Mouse (Mus musculus): ENCODE data around the gene Atg4d. TPM values are rescaled to one million over a fixed set of nuclear protein-coding genes. Genes with fewer than 3 reads are reported as not detected.
A peak's percentile ranks its signal among the peaks of the same experiment; 100 is the strongest.

Gene Atg4d
- total RNA-seq, 1 experiment = 23.8 TPM

GRCm38 (mm10) chr9:21299014-21299413, 33.9 kb downstream of the Atg4d start:
- TF ChIP-seq ZNF384 (IDR thresholded peaks at IDR 0.05; ENCODE audit: low read depth, low read length) (no peak), CHD2 (IDR thresholded peaks at IDR 0.05; ENCODE audit: low read depth, low read length) (no peak), MAFK (IDR thresholded peaks at IDR 0.05; ENCODE audit: insufficient read depth, low read depth, low read length) (no peak), HCFC1 (IDR thresholded peaks at IDR 0.05; ENCODE audit: borderline replicate concordance, insufficient read depth, low read length) (no peak), ZC3H11A (IDR thresholded peaks at IDR 0.05; ENCODE audit: borderline replicate concordance, low read depth, low read length) (no peak)
- in situ Hi-C loops (cut with MboI; ENCODE audit: low sequenced_read_pairs in 2 of 2, unreplicated experiment in 2 of 2) = no loop called here
- no peaks in the 10 kb centered on the region; a peak in 1 of 4 replicates for H3K4me1 ChIP-seq (ENCODE audit: control insufficient read depth in 2 of 2, insufficient read depth in 2 of 2, low read length in 2 of 2, poor library complexity in 1 of 2)
- DNase-seq (ENCODE audit: low read depth, low spot score) = no peak
- H3K9me3 ChIP-seq (ENCODE audit: control insufficient read depth, insufficient read depth, low read depth, low read length) = no peaks in the 10 kb centered on the region
- H3K36me3 ChIP-seq (ENCODE audit: control insufficient read depth, insufficient read depth, low read length, poor library complexity, severe bottlenecking) = peaks cover 5% of the 10 kb centered on the region; the same call in 1 of the 2 replicates
- H3K4me3 ChIP-seq (ENCODE audit: insufficient read depth in 1 of 2, low read depth in 1 of 2, low read length in 2 of 2, poor library complexity in 1 of 2, severe bottlenecking in 1 of 2) = no peak overlapping the region
- no peak overlapping the region for H3K9ac ChIP-seq (ENCODE audit: insufficient read depth, low read depth, low read length, poor library complexity, severe bottlenecking)
- H3K27ac ChIP-seq (ENCODE audit: insufficient read depth, low read depth, low read length, poor library complexity, severe bottlenecking) = no peak overlapping the region

GRCm38 (mm10) chr9:21305065-21305464, 40.0 kb downstream of the Atg4d start:
- Histone ChIP-seq H3K4me3 (ENCODE audit: insufficient read depth in 1 of 2, low read depth in 1 of 2, low read length in 2 of 2, poor library complexity in 1 of 2, severe bottlenecking in 1 of 2) (no peak overlapping the region), H3K36me3 (ENCODE audit: control insufficient read depth, insufficient read depth, low read length, poor library complexity, severe bottlenecking) (peaks cover 5% of the 10 kb centered on the region; the same call in 1 of the 2 replicates), H3K27ac (ENCODE audit: insufficient read depth, low read depth, low read length, poor library complexity, severe bottlenecking) (no peak overlapping the region; the same call in 1 of the 2 replicates), H3K9me3 (ENCODE audit: control insufficient read depth, insufficient read depth, low read depth, low read length) (no peaks in the 10 kb centered on the region), H3K4me1 (ENCODE audit: control insufficient read depth in 2 of 2, insufficient read depth in 2 of 2, low read length in 2 of 2, poor library complexity in 1 of 2) (peaks cover 0 to 3% of the 10 kb centered on the region in 2 experiments; a peak in 1 of 4 replicates), H3K9ac (ENCODE audit: insufficient read depth, low read depth, low read length, poor library complexity, severe bottlenecking) (no peak overlapping the region)
- in situ Hi-C loops (cut with MboI; ENCODE audit: low sequenced_read_pairs in 2 of 2, unreplicated experiment in 2 of 2) = no loop called here
- no peak for TF ChIP-seq ZNF384 (IDR thresholded peaks at IDR 0.05; ENCODE audit: low read depth, low read length)
- TF ChIP-seq ZC3H11A (IDR thresholded peaks at IDR 0.05; ENCODE audit: borderline replicate concordance, low read depth, low read length) = no peak
- TF ChIP-seq MAFK (IDR thresholded peaks at IDR 0.05; ENCODE audit: insufficient read depth, low read depth, low read length) = no peak
- TF ChIP-seq HCFC1 (IDR thresholded peaks at IDR 0.05; ENCODE audit: borderline replicate concordance, insufficient read depth, low read length) = no peak
- TF ChIP-seq CHD2 (IDR thresholded peaks at IDR 0.05; ENCODE audit: low read depth, low read length) = no peak
- DNase-seq (ENCODE audit: low read depth, low spot score) = no peak

GRCm38 (mm10) chr9:21309150-21309741, 44.2 kb downstream of the Atg4d start:
- Histone ChIP-seq H3K27ac (ENCODE audit: insufficient read depth, low read depth, low read length, poor library complexity, severe bottlenecking) (no peak overlapping the region), H3K4me1 (ENCODE audit: control insufficient read depth in 2 of 2, insufficient read depth in 2 of 2, low read length in 2 of 2, poor library complexity in 1 of 2) (peaks cover 0 to 12% of the 10 kb centered on the region in 2 experiments; a peak in 1 of 4 replicates), H3K36me3 (ENCODE audit: control insufficient read depth, insufficient read depth, low read length, poor library complexity, severe bottlenecking) (peaks cover 5% of the 10 kb centered on the region; the same call in 1 of the 2 replicates), H3K4me3 (ENCODE audit: insufficient read depth in 1 of 2, low read depth in 1 of 2, low read length in 2 of 2, poor library complexity in 1 of 2, severe bottlenecking in 1 of 2) (peak overlapping the region; percentile 45 to 56), H3K9ac (ENCODE audit: insufficient read depth, low read depth, low read length, poor library complexity, severe bottlenecking) (peak overlapping the region; percentile 27; the same call in 1 of the 2 replicates), H3K9me3 (ENCODE audit: control insufficient read depth, insufficient read depth, low read depth, low read length) (no peaks in the 10 kb centered on the region)
- in situ Hi-C loops (cut with MboI; ENCODE audit: low sequenced_read_pairs in 2 of 2, unreplicated experiment in 2 of 2) = no loop called here
- no peak for TF ChIP-seq MAFK (IDR thresholded peaks at IDR 0.05; ENCODE audit: insufficient read depth, low read depth, low read length)
- peak; percentile 94 for TF ChIP-seq CHD2 (IDR thresholded peaks at IDR 0.05; ENCODE audit: low read depth, low read length)
- DNase-seq (ENCODE audit: low read depth, low spot score) = peak; percentile 93

- H3K4me1 ChIP-seq (ENCODE audit: control insufficient read depth in 2 of 2, insufficient read depth in 2 of 2, low read length in 2 of 2, poor library complexity in 1 of 2) = peaks cover 3 to 19% of the 10 kb centered on the region in 2 experiments; a peak in 1 of 4 replicates
- H3K27ac ChIP-seq (ENCODE audit: insufficient read depth, low read depth, low read length, poor library complexity, severe bottlenecking) = no peak overlapping the region; the same call in 1 of the 2 replicates
- DNase-seq (ENCODE audit: low read depth, low spot score) = no peak
- peak overlapping the region; percentile 65 to 68 for H3K4me3 ChIP-seq (ENCODE audit: insufficient read depth in 1 of 2, low read depth in 1 of 2, low read length in 2 of 2, poor library complexity in 1 of 2, severe bottlenecking in 1 of 2)
- H3K36me3 ChIP-seq (ENCODE audit: control insufficient read depth, insufficient read depth, low read length, poor library complexity, severe bottlenecking) = no peaks in the 10 kb centered on the region; the same call in 1 of the 2 replicates
- in situ Hi-C loops (cut with MboI; ENCODE audit: low sequenced_read_pairs in 2 of 2, unreplicated experiment in 2 of 2) = no loop called here
- TF ChIP-seq ZC3H11A (IDR thresholded peaks at IDR 0.05; ENCODE audit: borderline replicate concordance, low read depth, low read length) = no peak
- no peaks in the 10 kb centered on the region for H3K9me3 ChIP-seq (ENCODE audit: control insufficient read depth, insufficient read depth, low read depth, low read length)
- peak overlapping the region; percentile 57 for H3K9ac ChIP-seq (ENCODE audit: insufficient read depth, low read depth, low read length, poor library complexity, severe bottlenecking)
Measured at GRCm38 (mm10) chr9:21311695-21312094, 46.6 kb downstream of the Atg4d start.

- Histone ChIP-seq H3K9ac (ENCODE audit: insufficient read depth, low read depth, low read length, poor library complexity, severe bottlenecking) (peak within 1 kb of the TSS; percentile 57), H3K9me3 (ENCODE audit: control insufficient read depth, insufficient read depth, low read depth, low read length) (no peaks in the 10 kb centered on the region), H3K4me1 (ENCODE audit: control insufficient read depth in 2 of 2, insufficient read depth in 2 of 2, low read length in 2 of 2, poor library complexity in 1 of 2) (peaks cover 3 to 19% of the 10 kb centered on the region in 2 experiments; a peak in 1 of 4 replicates), H3K4me3 (ENCODE audit: insufficient read depth in 1 of 2, low read depth in 1 of 2, low read length in 2 of 2, poor library complexity in 1 of 2, severe bottlenecking in 1 of 2) (peak within 1 kb of the TSS; percentile 65 to 68), H3K27ac (ENCODE audit: insufficient read depth, low read depth, low read length, poor library complexity, severe bottlenecking) (no peak within 1 kb of the TSS; the same call in 1 of the 2 replicates), H3K36me3 (ENCODE audit: control insufficient read depth, insufficient read depth, low read length, poor library complexity, severe bottlenecking) (no peaks in the 10 kb centered on the region; the same call in 1 of the 2 replicates)
- in situ Hi-C loops (cut with MboI; ENCODE audit: low sequenced_read_pairs in 2 of 2, unreplicated experiment in 2 of 2) = no loop called here
- TF ChIP-seq ZC3H11A (IDR thresholded peaks at IDR 0.05; ENCODE audit: borderline replicate concordance, low read depth, low read length) (no peak), CHD2 (IDR thresholded peaks at IDR 0.05; ENCODE audit: low read depth, low read length) (no peak), MAFK (IDR thresholded peaks at IDR 0.05; ENCODE audit: insufficient read depth, low read depth, low read length) (no peak), HCFC1 (IDR thresholded peaks at IDR 0.05; ENCODE audit: borderline replicate concordance, insufficient read depth, low read length) (no peak), ZNF384 (IDR thresholded peaks at IDR 0.05; ENCODE audit: low read depth, low read length) (no peak)
- DNase-seq (ENCODE audit: low read depth, low spot score) = no peak
Measured at GRCm38 (mm10) chr9:21312134-21312533, 47.0 kb downstream of the Atg4d start, which contains the start of gene Ap1m2. Gene Ap1m2 (minus strand): TSS chr9:21312337.

Data from ES-E14 (cell line).